Mouse (Mus musculus): Measurements from ENCODE around the gene Car12.
A peak's percentile ranks its signal among the peaks of the same experiment; 100 is the strongest.

Gene Car12

GRCm38 (mm10) chr9:66713135-66714021 lies at the start of gene Car12:
Gene Car12 (plus strand): TSS chr9:66713686.
- DNase-seq = peak; percentile 66

- DNase-seq = no peak
These were observed 49.7 kb upstream of the Car12 start for GRCm38 (mm10) chr9:66663764-66664163.

- no peak for DNase-seq
These were observed 48.9 kb upstream of the Car12 start for GRCm38 (mm10) chr9:66664561-66664960.

GRCm38 (mm10) chr9:66666153-66666552 lies 47.3 kb upstream of the Car12 start:
- no peak for DNase-seq

GRCm38 (mm10) chr9:66667046-66667445 lies 46.4 kb upstream of the Car12 start:
- DNase-seq = no peak

GRCm38 (mm10) chr9:66667868-66668267 lies 45.6 kb upstream of the Car12 start:
- no peak for DNase-seq

- no peak for DNase-seq
These were observed 43.9 kb upstream of the Car12 start for GRCm38 (mm10) chr9:66669561-66670078.

- DNase-seq = no peak
These were observed 39.7 kb upstream of the Car12 start for GRCm38 (mm10) chr9:66673771-66674170.

- DNase-seq = no peak
These were observed 37.9 kb upstream of the Car12 start for GRCm38 (mm10) chr9:66675566-66675965.

- no peak for DNase-seq
These were observed 33.4 kb upstream of the Car12 start for GRCm38 (mm10) chr9:66680102-66680501.

- no peak for DNase-seq
These were observed 30.7 kb upstream of the Car12 start for GRCm38 (mm10) chr9:66682822-66683221.

- no peak for DNase-seq
These were observed 27.8 kb upstream of the Car12 start for GRCm38 (mm10) chr9:66685730-66686129.

- DNase-seq = no peak
These were observed 25.8 kb upstream of the Car12 start for GRCm38 (mm10) chr9:66687713-66688112.

GRCm38 (mm10) chr9:66691683-66692305 lies 21.7 kb upstream of the Car12 start:
- no peak for DNase-seq

GRCm38 (mm10) chr9:66697355-66698140 lies 15.9 kb upstream of the Car12 start:
- DNase-seq = no peak

GRCm38 (mm10) chr9:66699748-66700147 lies 13.7 kb upstream of the Car12 start:
- DNase-seq = no peak

- no peak for DNase-seq
These were observed 10.5 kb upstream of the Car12 start for GRCm38 (mm10) chr9:66703002-66703401.

GRCm38 (mm10) chr9:66705354-66705753 lies 8.1 kb upstream of the Car12 start:
- no peak for DNase-seq

GRCm38 (mm10) chr9:66705766-66706165 lies 7.7 kb upstream of the Car12 start:
- peak; percentile 85 for DNase-seq

- no peak for DNase-seq
These were observed 5.3 kb upstream of the Car12 start for GRCm38 (mm10) chr9:66708054-66708772.

- DNase-seq = no peak
These were observed 4.5 kb upstream of the Car12 start for GRCm38 (mm10) chr9:66708816-66709555.

GRCm38 (mm10) chr9:66710626-66711025 lies 2.9 kb upstream of the Car12 start:
- no peak for DNase-seq
